Mouse (Mus musculus) thymus, adult 2 months (tissue): ENCODE results near the gene Gpr157. TPM values are rescaled to one million over a fixed set of nuclear protein-coding genes. Genes with fewer than 3 reads are reported as not detected.

Experiments
- DNase-seq: peaks from one replicate; pipeline ENCODE4 v3.0.0; 2021
- H3K27ac ChIP-seq: fragments of 200-500 bp; 2 replicates; pipeline ENCODE4 v1.5.1; 2012; ENCODE audit warnings: low read length, control low read depth; ENCODE audit not compliant: control insufficient read depth, insufficient read depth
- H3K27me3 ChIP-seq: fragments of 200-500 bp; 2 replicates; pipeline ENCODE4 v1.6.1; 2012; ENCODE audit warnings: mild to moderate bottlenecking, low read length, moderate library complexity, mixed read lengths; ENCODE audit not compliant: control insufficient read depth, insufficient read depth
- H3K36me3 ChIP-seq: fragments of 200-500 bp; 2 replicates; pipeline ENCODE4 v1.6.1; 2012; ENCODE audit warnings: mild to moderate bottlenecking, low read length, moderate library complexity; ENCODE audit not compliant: control insufficient read depth, insufficient read depth
- H3K4me1 ChIP-seq: fragments of 200-500 bp; replicated peaks from 2 replicates; pipeline ENCODE4 v1.6.1; 2012; ENCODE audit warnings: low read length; ENCODE audit not compliant: control insufficient read depth, insufficient read depth
- H3K4me3 ChIP-seq: fragments of 200-500 bp; 2 replicates; pipeline ENCODE4 v1.5.1; 2012; ENCODE audit warnings: mild to moderate bottlenecking, low read length, control low read depth, moderate library complexity; ENCODE audit not compliant: control insufficient read depth, insufficient read depth
- CTCF ChIP-seq: fragments of 200-500 bp; IDR thresholded peaks from 2 replicates; pipeline ENCODE4 v1.5.1; 2012; ENCODE audit warnings: mild to moderate bottlenecking, control low read depth, low read length, moderate library complexity, borderline replicate concordance; ENCODE audit not compliant: control insufficient read depth, poor library complexity, insufficient read depth; ENCODE audit errors: extremely low read depth
- POLR2A ChIP-seq: fragments of 200-500 bp; IDR thresholded peaks from 2 replicates; pipeline ENCODE4 v1.6.1; 2012; ENCODE audit warnings: mild to moderate bottlenecking, low read length, control low read depth, moderate library complexity; ENCODE audit not compliant: control insufficient read depth, poor library complexity, insufficient read depth; ENCODE audit errors: extremely low read depth
- WGBS: fragments of 180-500 bp; shearing (Covaris S2); methylation state at CpG from one replicate; pipeline ENCODE4 v1.1.7; 2018; 5-methylcytosine and 5-hydroxymethylcytosine counted together
- polyA plus RNA-seq: library from polyadenylated mRNA; depleted of rRNA; stranded (reverse); fragments of >200 nt; gene quantifications from 2 replicates; pipeline ENCODE4 v1.2.3, GENCODE M21; 2012

Gpr157 gene
- polyA plus RNA-seq, 1 experiment, result 7.4 TPM

GRCm38 (mm10) chr4:150079244-150079643 is 7.9 kb upstream of the Gpr157 start:
- no peaks in the 10 kb centered on the region; the same call in 1 of the 2 replicates for H3K27me3 ChIP-seq
- H3K4me3 ChIP-seq, result no peak overlapping the region
- WGBS, result 90% methylated on average over 7 of the region's 7 CpGs
- no peak for DNase-seq
- H3K4me1 ChIP-seq, result peaks cover 6% of the 10 kb centered on the region; the same call in 1 of the 2 replicates
- TF ChIP-seq POLR2A (no peak), CTCF (no peak)
- H3K27ac ChIP-seq, result no peak overlapping the region
- H3K36me3 ChIP-seq, result no peaks in the 10 kb centered on the region

- TF ChIP-seq POLR2A (no peak), CTCF (no peak)
Measured at GRCm38 (mm10) chr4:150080330-150080967, 6.7 kb upstream of the Gpr157 start.

GRCm38 (mm10) chr4:150085366-150085765 is 1.8 kb upstream of the Gpr157 start:
- Histone ChIP-seq H3K4me3 (no peak overlapping the region), H3K4me1 (peaks cover 20% of the 10 kb centered on the region), H3K27ac (no peak overlapping the region), H3K36me3 (no peaks in the 10 kb centered on the region), H3K27me3 (no peaks in the 10 kb centered on the region; the same call in 1 of the 2 replicates)
- DNase-seq, result no peak
- TF ChIP-seq CTCF, result no peak
- TF ChIP-seq POLR2A, result no peak
- 92% methylated on average over 4 of the region's 4 CpGs for WGBS

More at GRCm38 (mm10) chr4:150080330-150080967, 6.7 kb upstream of the Gpr157 start:
- no peaks in the 10 kb centered on the region for H3K27me3 ChIP-seq
- 62% methylated on average over 11 of the region's 11 CpGs for WGBS
- DNase-seq, result no peak
- no peak overlapping the region for H3K4me3 ChIP-seq
- H3K4me1 ChIP-seq, result peaks cover 6% of the 10 kb centered on the region; the same call in 1 of the 2 replicates
- H3K36me3 ChIP-seq, result no peaks in the 10 kb centered on the region
- H3K27ac ChIP-seq, result no peak overlapping the region

DNA sequence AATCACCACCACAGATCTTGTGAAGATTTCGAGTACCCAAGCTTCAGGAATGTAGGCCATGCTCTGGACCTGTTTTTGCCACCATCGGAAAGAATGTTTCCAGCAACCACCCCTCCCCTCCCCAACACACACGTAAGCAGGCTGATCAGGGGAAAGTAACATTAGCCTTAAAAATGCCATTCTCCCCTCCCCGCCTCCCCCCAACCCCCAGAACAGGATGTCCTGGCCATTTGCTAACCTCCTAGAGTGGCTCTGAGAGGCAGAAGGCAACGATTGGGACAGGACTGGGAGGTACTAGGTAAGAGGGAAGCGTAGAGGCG is 364 bp upstream of the Gpr157 start:
- Histone ChIP-seq H3K4me3 (no peak overlapping the region), H3K27me3 (no peaks in the 10 kb centered on the region; the same call in 1 of the 2 replicates), H3K4me1 (peaks cover 20% of the 10 kb centered on the region), H3K36me3 (no peaks in the 10 kb centered on the region), H3K27ac (no peak overlapping the region; the same call in 1 of the 2 replicates)
- no peak for DNase-seq
- WGBS, result 4% methylated on average over 7 of the region's 7 CpGs
- TF ChIP-seq CTCF (no peak), POLR2A (no peak)

GRCm38 (mm10) chr4:150087890-150088530 is 845 bp downstream of the Gpr157 start:
- Histone ChIP-seq H3K4me3 (peak overlapping the region; percentile 47), H3K4me1 (peaks cover 20% of the 10 kb centered on the region), H3K27ac (no peak overlapping the region), H3K27me3 (no peaks in the 10 kb centered on the region; the same call in 1 of the 2 replicates), H3K36me3 (no peaks in the 10 kb centered on the region)
- no peak for TF ChIP-seq CTCF
- 0 out of 2 replicates have a peak, but pooled peaks have one; percentile 28 for TF ChIP-seq POLR2A
- no peak for DNase-seq
- WGBS, result 20% methylated on average over 29 of the region's 29 CpGs

- Histone ChIP-seq H3K27ac (no peak overlapping the region), H3K36me3 (no peaks in the 10 kb centered on the region), H3K4me3 (0 out of 2 replicates have a peak overlapping the region, but pooled peaks have one; percentile 1), H3K27me3 (no peaks in the 10 kb centered on the region; the same call in 1 of the 2 replicates), H3K4me1 (peaks cover 23% of the 10 kb centered on the region)
- no peak for DNase-seq
- WGBS, result 41% methylated on average over 10 of the region's 10 CpGs
- TF ChIP-seq CTCF (no peak), POLR2A (no peak)
Measured at GRCm38 (mm10) chr4:150089121-150089520, 2.0 kb downstream of the Gpr157 start.
